Mouse (Mus musculus) urinary bladder, postnatal 10 days (tissue): ENCODE results near the gene Gm6164.
"Not testable (repeated sequence)": the region's sequence is repeated elsewhere in the genome, so short reads cannot be mapped to it uniquely, and the experiment has no call there.

Experiments
- DNase-seq: peaks from one replicate; pipeline ENCODE4 v3.0.0; 2022; ENCODE audit warnings: low spot score

Gm6164 gene

GRCm38 (mm10) chr7:20205507-20205906 is at the start of gene Gm6164:
Gene Gm6164 (minus strand): TSS chr7:20205607.
- DNase-seq = not testable (repeated sequence)

- not testable (repeated sequence) for DNase-seq
These were observed 28.3 kb upstream of the Gm6164 start, which contains the start of gene Gm4498 for GRCm38 (mm10) chr7:20233728-20234127. Gene Gm4498 (minus strand): TSS chr7:20233828.

GRCm38 (mm10) chr7:20193410-20193809 is 12.0 kb downstream of the Gm6164 start, which contains the start of gene Vmn1r95:
Gene Vmn1r95 (plus strand): TSS chr7:20193710.
- not testable (repeated sequence) for DNase-seq

GRCm38 (mm10) chr7:20168277-20168676 is 37.1 kb downstream of the Gm6164 start, which contains the start of gene Vmn1r94:
Gene Vmn1r94 (minus strand): TSS chr7:20168377.
- DNase-seq = not testable (repeated sequence)
